Mouse (Mus musculus) thymus, adult 2 months (tissue): ENCODE measurements at regions not wholly inside any gene's neighbourhood (a gene's known extent, or its start where the extent isn't known, plus 50 kb on each side); places are given as distances from the start of the nearest gene placed in this dataset.

Experiments
- CTCF ChIP-seq: fragments of 200-500 bp; IDR thresholded peaks from 2 replicates; pipeline ENCODE4 v1.5.1; 2012; ENCODE audit warnings: mild to moderate bottlenecking, control low read depth, low read length, moderate library complexity, borderline replicate concordance; ENCODE audit not compliant: control insufficient read depth, poor library complexity, insufficient read depth; ENCODE audit errors: extremely low read depth
- POLR2A ChIP-seq: fragments of 200-500 bp; IDR thresholded peaks from 2 replicates; pipeline ENCODE4 v1.6.1; 2012; ENCODE audit warnings: mild to moderate bottlenecking, low read length, control low read depth, moderate library complexity; ENCODE audit not compliant: control insufficient read depth, poor library complexity, insufficient read depth; ENCODE audit errors: extremely low read depth

DNA sequence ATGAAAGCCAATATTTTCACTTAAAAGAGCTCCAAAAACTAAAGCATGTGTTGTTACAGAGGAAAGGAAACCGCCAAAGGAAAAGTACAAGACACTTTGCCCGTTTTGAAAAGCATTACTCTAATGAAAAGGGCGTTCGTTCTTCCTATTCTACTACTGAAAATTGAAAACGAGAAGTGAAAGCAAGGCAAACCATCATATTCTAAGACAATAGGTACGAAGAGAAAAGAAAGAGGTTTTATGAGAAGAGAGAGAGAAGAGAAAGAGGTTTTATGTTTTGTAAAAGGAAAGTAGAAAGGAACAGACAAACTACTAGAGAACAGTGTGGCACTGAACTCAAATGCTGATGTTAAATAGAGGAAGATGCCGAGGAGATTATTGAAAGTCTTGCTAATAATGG is 534.4 kb downstream of the Shisa9 start:
- TF ChIP-seq POLR2A = no peak
- TF ChIP-seq CTCF = no peak
